Mouse (Mus musculus) spleen, adult 2 months (tissue): ENCODE results near the gene Gpatch3.

Experiments used
- CTCF ChIP-seq: fragments of 200-500 bp; IDR thresholded peaks from 2 replicates; pipeline ENCODE4 v1.5.1; 2011; ENCODE audit warnings: mild to moderate bottlenecking, inconsistent platforms; ENCODE audit not compliant: insufficient read depth, insufficient read length, insufficient replicate concordance; ENCODE audit errors: extremely low read depth
- POLR2A ChIP-seq: fragments of 200-500 bp; IDR thresholded peaks from 2 replicates; pipeline ENCODE4 v1.6.1; 2011; ENCODE audit warnings: low read depth, low read length, inconsistent platforms

DNA sequence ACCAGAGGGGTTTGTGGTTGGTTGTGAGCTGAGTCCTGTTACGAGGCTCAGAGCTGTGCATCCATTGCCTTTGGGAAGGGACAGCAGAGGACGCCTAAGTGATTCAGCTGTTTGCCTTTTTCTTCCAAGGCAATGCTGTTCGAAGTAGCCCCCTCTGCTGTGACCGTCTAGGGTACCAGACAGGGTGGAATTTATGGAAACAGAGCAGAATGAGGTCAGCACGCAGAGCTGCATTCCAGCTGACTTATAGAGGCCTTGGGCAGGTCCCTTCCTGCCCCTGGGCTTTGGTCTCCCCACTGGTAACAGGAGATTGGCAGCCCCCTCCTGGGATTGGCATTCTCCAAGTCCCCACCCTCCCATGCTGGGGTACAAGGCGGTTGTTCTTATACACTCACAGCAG is 30.3 kb downstream of the Gpatch3 start:
- no peak for TF ChIP-seq CTCF
- no peak for TF ChIP-seq POLR2A
